In the genomic region with DNA sequence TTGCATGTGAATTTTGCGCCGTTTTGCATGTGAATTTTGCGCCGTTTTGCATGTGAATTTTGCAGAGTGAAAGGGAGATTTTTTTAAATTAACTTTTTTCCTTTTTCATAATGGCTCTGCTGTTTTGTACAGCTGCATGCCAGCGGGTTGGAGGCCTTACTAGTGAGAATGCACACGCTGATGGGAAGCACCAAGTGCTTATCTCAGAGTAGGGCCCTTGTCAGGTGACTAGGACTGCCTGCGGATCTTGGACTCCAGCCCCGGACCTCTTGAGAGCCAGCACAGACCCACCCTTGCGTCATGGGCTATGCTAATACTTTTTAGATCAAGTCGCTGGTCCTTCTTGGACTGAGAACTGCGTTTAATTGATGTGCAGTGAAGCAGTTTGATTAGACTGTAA, we compare ENCODE assay signal across 8 mouse cellular contexts. TPM values are rescaled to one million over a fixed set of nuclear protein-coding genes. Genes with fewer than 3 reads are reported as not detected.
DNase-seq lines count a peak whose midpoint lies in the region; ATAC-seq and TF ChIP-seq lines count a peak whose summit lies in the region.

No protein-coding gene starts in this region.

- H3K4me2 ChIP-seq in heart, embryonic 14.5 days (ENCODE audit: low read length) = peak overlapping the region; percentile 84
- H3K4me2 ChIP-seq in kidney, postnatal 0 days (ENCODE audit: low read length) = peak overlapping the region; percentile 82
- H3K4me2 ChIP-seq in lung, postnatal 0 days (replicated peaks; ENCODE audit: low read depth, low read length) = peak overlapping the region; percentile 98

- peak overlapping the region; percentile 82 for H3K9ac ChIP-seq in heart, embryonic 14.5 days (ENCODE audit: low read length)
- peak overlapping the region; percentile 70; the same call in 1 of the 2 replicates for H3K9ac ChIP-seq in kidney, postnatal 0 days (ENCODE audit: low read depth, low read length)
- no peak overlapping the region for H3K9ac ChIP-seq in lung, postnatal 0 days (replicated peaks; ENCODE audit: low read depth)

- no peaks in the 10 kb centered on the region for H3K9me3 ChIP-seq in G1E (replicated peaks)
- no peaks in the 10 kb centered on the region for H3K9me3 ChIP-seq in heart, embryonic 14.5 days (ENCODE audit: control insufficient read depth, low read length)
- no peaks in the 10 kb centered on the region for H3K9me3 ChIP-seq in kidney, postnatal 0 days (replicated peaks; ENCODE audit: low read length)
- H3K9me3 ChIP-seq in lung, postnatal 0 days (ENCODE audit: low read length) = no peaks in the 10 kb centered on the region

- no peak for TF ChIP-seq POLR2A in small intestine, adult 2 months (IDR thresholded peaks at IDR 0.05; ENCODE audit: low read depth, low read length)

- H3K4me3 ChIP-seq in G1E (ENCODE audit: low read depth, low read length) = peak overlapping the region; percentile 93
- H3K4me3 ChIP-seq in heart, embryonic 14.5 days (ENCODE audit: control insufficient read depth in 1 of 2, insufficient read depth in 1 of 2, low read depth in 1 of 2, low read length in 2 of 2) = peak overlapping the region; percentile 53 to 76
- peak overlapping the region; percentile 72 for H3K4me3 ChIP-seq in kidney, postnatal 0 days (replicated peaks; ENCODE audit: low read depth, low read length)
- H3K4me3 ChIP-seq in lung, postnatal 0 days (ENCODE audit: low read depth, low read length) = peak overlapping the region; percentile 77
- peak overlapping the region; percentile 88 for H3K4me3 ChIP-seq in small intestine, adult 2 months (ENCODE audit: low read depth, low read length)

- peak overlapping the region; percentile 46 to 64; a peak in 2 of 4 replicates for H3K27ac ChIP-seq in heart, embryonic 14.5 days (replicated peaks in 1 of 2; ENCODE audit: control insufficient read depth in 1 of 2, insufficient read depth in 1 of 2, low read depth in 2 of 2, low read length in 2 of 2)
- H3K27ac ChIP-seq in kidney, postnatal 0 days = peak overlapping the region; percentile 44; the same call in 1 of the 2 replicates
- peak overlapping the region; percentile 69 for H3K27ac ChIP-seq in lung, postnatal 0 days (ENCODE audit: low read length)
- peak overlapping the region; percentile 56 for H3K27ac ChIP-seq in small intestine, adult 2 months (ENCODE audit: insufficient read depth, low read depth, low read length)

- peaks cover 6% of the 10 kb centered on the region; the same call in 1 of the 2 replicates for H3K27me3 ChIP-seq in G1E (ENCODE audit: insufficient read depth, low read length)
- H3K27me3 ChIP-seq in heart, embryonic 14.5 days (ENCODE audit: control insufficient read depth, insufficient read depth, low read length) = no peaks in the 10 kb centered on the region
- H3K27me3 ChIP-seq in kidney, postnatal 0 days (ENCODE audit: insufficient read depth, low read length) = no peaks in the 10 kb centered on the region
- H3K27me3 ChIP-seq in lung, postnatal 0 days (replicated peaks; ENCODE audit: insufficient read depth, low read length) = no peaks in the 10 kb centered on the region
- no peaks in the 10 kb centered on the region for H3K27me3 ChIP-seq in small intestine, adult 2 months (ENCODE audit: control insufficient read depth, insufficient read depth, low read length)

- peaks cover 66% of the 10 kb centered on the region for H3K4me1 ChIP-seq in G1E (ENCODE audit: insufficient read depth, low read depth, low read length)
- peaks cover 15 to 37% of the 10 kb centered on the region in 2 experiments for H3K4me1 ChIP-seq in heart, embryonic 14.5 days (ENCODE audit: control insufficient read depth in 2 of 2, insufficient read depth in 2 of 2, low read length in 2 of 2)
- H3K4me1 ChIP-seq in kidney, postnatal 0 days (replicated peaks; ENCODE audit: insufficient read depth, low read length) = 0 out of 2 replicates have a peak, but pooled peaks cover 6% of the 10 kb centered on the region
- peaks cover 4% of the 10 kb centered on the region; the same call in 1 of the 2 replicates for H3K4me1 ChIP-seq in lung, postnatal 0 days (ENCODE audit: insufficient read depth, low read depth, low read length)
- peaks cover 7% of the 10 kb centered on the region for H3K4me1 ChIP-seq in small intestine, adult 2 months (ENCODE audit: control insufficient read depth, insufficient read depth, insufficient read length, low read length)

- H3K36me3 ChIP-seq in G1E (replicated peaks) = peaks cover 7% of the 10 kb centered on the region
- no peaks in the 10 kb centered on the region for H3K36me3 ChIP-seq in heart, embryonic 14.5 days (ENCODE audit: control insufficient read depth, insufficient read depth, low read length)
- no peaks in the 10 kb centered on the region for H3K36me3 ChIP-seq in kidney, postnatal 0 days (ENCODE audit: insufficient read depth, low read length)
- no peaks in the 10 kb centered on the region for H3K36me3 ChIP-seq in lung, postnatal 0 days (ENCODE audit: insufficient read depth, low read length)
- no peaks in the 10 kb centered on the region for H3K36me3 ChIP-seq in small intestine, adult 2 months (ENCODE audit: control insufficient read depth, insufficient read depth, low read length)

- peak; percentile 28; the same call in 1 of the 2 replicates for TF ChIP-seq EP300 in lung, postnatal 0 days (IDR thresholded peaks at IDR 0.05)

- TF ChIP-seq CTCF in G1E (IDR thresholded peaks at IDR 0.05; ENCODE audit: low read depth, low read length) = no peak
- TF ChIP-seq CTCF in kidney, postnatal 0 days (IDR thresholded peaks at IDR 0.05; ENCODE audit: low read depth) = no peak
- TF ChIP-seq CTCF in lung, postnatal 0 days (IDR thresholded peaks at IDR 0.05) = no peak
- no peak for TF ChIP-seq CTCF in small intestine, adult 2 months (IDR thresholded peaks at IDR 0.05; ENCODE audit: extremely low read depth, insufficient read length, insufficient replicate concordance, low read depth, low read length)

- peak; percentile 55 for DNase-seq in cerebellum, adult 11-12 months
- DNase-seq in G1E (ENCODE audit: low spot score) = peak; percentile 63
- DNase-seq in embryo, embryonic 10.5 days (ENCODE audit: low spot score) = peak; percentile 49
- DNase-seq in kidney, postnatal 0 days (ENCODE audit: low spot score) = peak; percentile 31
- DNase-seq in lung, postnatal 0 days (ENCODE audit: low spot score) = peak; percentile 85

- ATAC-seq in cerebellum, adult (ENCODE audit: insufficient number of reproducible peaks, low FRiP score, low TSS enrichment) = no peak
- ATAC-seq in G1E (ENCODE audit: extremely low read depth, insufficient number of reproducible peaks, low FRiP score, poor library complexity, severe bottlenecking) = peak; percentile 83
- peak; percentile 77 for ATAC-seq in heart, embryonic 14.5 days (ENCODE audit: insufficient number of reproducible peaks, insufficient read depth, low FRiP score, low read depth)
- 0 out of 2 replicates have a peak, but pooled peaks have one; percentile 26 for ATAC-seq in kidney, postnatal 0 days (replicated peaks; ENCODE audit: low FRiP score, low read depth)
- peak; percentile 80 for ATAC-seq in lung, postnatal 0 days

- WGBS in heart, embryonic 14.5 days = 1% methylated on average over 11 of the region's 11 CpGs
- WGBS in kidney, postnatal 0 days = 3% methylated on average over 11 of the region's 11 CpGs
- 3% methylated on average over 11 of the region's 11 CpGs for WGBS in lung, postnatal 0 days
- WGBS in small intestine, adult 2 months = 1% methylated on average over 11 of the region's 11 CpGs

RNA-seq across cellular contexts. Expression of a gene that starts 1.1 kb away (rescaled TPM):
- total RNA-seq in G1E (2014; fragmentation: Nextera tagmentation) (50.8 and 63.6 TPM in 2 replicates), G1E (2017) (34.3 and 41.0 TPM in 2 replicates)
- polyA plus RNA-seq in G1E (2012) = 2.4 and 2.7 TPM in 2 replicates
- 8.7 and 9.4 TPM in 2 replicates for polyA plus RNA-seq in heart, embryonic 14.5 days (2014; fragmentation: Nextera tagmentation; extraction: Ambion mirVana)
- 9.0 and 10.2 TPM in 2 replicates for polyA plus RNA-seq in kidney, postnatal 0 days (2015; fragmentation: Nextera tagmentation; extraction: Ambion mirVana)
- polyA plus RNA-seq in lung, postnatal 0 days (2015; fragmentation: Nextera tagmentation; extraction: Ambion mirVana) = 9.9 and 10.2 TPM in 2 replicates
- polyA plus RNA-seq in small intestine, adult 2 months (2012; rRNA removed) = 4.5 and 6.1 TPM in 2 replicates

RNA-seq across cellular contexts. Expression of a gene that starts 1.1 kb away (rescaled TPM):
- not detected in 2 replicates for total RNA-seq in G1E (2014; fragmentation: Nextera tagmentation)
- 0.11 TPM in 1 of 2 replicates, not detected in the other for total RNA-seq in G1E (2017)
- polyA plus RNA-seq in G1E (2012) = not detected in 2 replicates
- polyA plus RNA-seq in heart, embryonic 14.5 days (2014; fragmentation: Nextera tagmentation; extraction: Ambion mirVana) = 0.74 and 1.6 TPM in 2 replicates
- polyA plus RNA-seq in kidney, postnatal 0 days (2015; fragmentation: Nextera tagmentation; extraction: Ambion mirVana) = 5.6 and 5.9 TPM in 2 replicates
- 232 and 257 TPM in 2 replicates for polyA plus RNA-seq in lung, postnatal 0 days (2015; fragmentation: Nextera tagmentation; extraction: Ambion mirVana)
- 3.6 and 4.6 TPM in 2 replicates for polyA plus RNA-seq in small intestine, adult 2 months (2012; rRNA removed)

Comparison
In these comparisons a context has a peak if more than half of its experiments do, and no peak if none do; other contexts are left out.
1. DNase-seq: peak in every context shown above with its lines; median percentile 85 in lung, postnatal 0 days; 63 in G1E; 55 in cerebellum, adult 11-12 months; 49 in embryo, embryonic 10.5 days; 31 in kidney, postnatal 0 days.
2. RNA of a gene that starts 1.1 kb away (polyA plus RNA-seq): 232 to 257 TPM in lung, postnatal 0 days; 5.6 to 5.9 TPM in kidney, postnatal 0 days, 3.6 to 4.6 TPM in small intestine, adult 2 months, 0.74 to 1.6 TPM in heart, embryonic 14.5 days and not detected in G1E; every median in the first group is over 10 times any median in the second.
3. Peak in every context shown above with its lines, with median percentiles within 50 percentile points of each other: H3K4me3 ChIP-seq, H3K27ac ChIP-seq and H3K4me2 ChIP-seq.